Mouse (Mus musculus) thymus, postnatal 36 days (tissue): ENCODE measurements around the gene BC051019.

Experiments used
- DNase-seq, 2 experiments: peaks; one replicate each; pipeline ENCODE4 v3.0.0; 2022; ENCODE audit warnings: mixed read lengths in 2 of 2

The BC051019 gene

GRCm38 (mm10) chr7:109707023-109707785 lies 16.4 kb downstream of the BC051019 start:
- peak; percentile 34 to 45 for DNase-seq

DNA sequence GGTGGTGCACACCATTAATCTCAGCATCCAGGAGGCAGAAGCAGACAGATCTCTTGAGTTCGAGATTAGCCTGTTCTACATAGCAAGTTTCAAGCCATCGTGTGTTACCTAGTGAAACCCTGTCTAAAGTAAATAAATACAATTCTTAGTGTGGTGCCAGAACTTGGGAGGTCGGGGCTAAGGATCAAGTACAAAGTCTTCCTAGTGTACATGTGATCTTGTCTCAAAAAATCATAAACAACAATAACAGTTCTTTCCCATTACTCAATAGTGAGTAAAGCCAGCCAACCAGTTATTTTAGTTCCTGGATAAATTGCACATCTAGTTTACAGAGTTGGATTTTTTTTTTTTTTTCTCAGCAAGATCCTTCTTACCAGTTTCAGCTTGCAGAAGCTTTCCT lies 19.2 kb downstream of the BC051019 start:
- no peak for DNase-seq

- DNase-seq = no peak
Observed at GRCm38 (mm10) chr7:109704016-109704377, 19.7 kb downstream of the BC051019 start.

DNA sequence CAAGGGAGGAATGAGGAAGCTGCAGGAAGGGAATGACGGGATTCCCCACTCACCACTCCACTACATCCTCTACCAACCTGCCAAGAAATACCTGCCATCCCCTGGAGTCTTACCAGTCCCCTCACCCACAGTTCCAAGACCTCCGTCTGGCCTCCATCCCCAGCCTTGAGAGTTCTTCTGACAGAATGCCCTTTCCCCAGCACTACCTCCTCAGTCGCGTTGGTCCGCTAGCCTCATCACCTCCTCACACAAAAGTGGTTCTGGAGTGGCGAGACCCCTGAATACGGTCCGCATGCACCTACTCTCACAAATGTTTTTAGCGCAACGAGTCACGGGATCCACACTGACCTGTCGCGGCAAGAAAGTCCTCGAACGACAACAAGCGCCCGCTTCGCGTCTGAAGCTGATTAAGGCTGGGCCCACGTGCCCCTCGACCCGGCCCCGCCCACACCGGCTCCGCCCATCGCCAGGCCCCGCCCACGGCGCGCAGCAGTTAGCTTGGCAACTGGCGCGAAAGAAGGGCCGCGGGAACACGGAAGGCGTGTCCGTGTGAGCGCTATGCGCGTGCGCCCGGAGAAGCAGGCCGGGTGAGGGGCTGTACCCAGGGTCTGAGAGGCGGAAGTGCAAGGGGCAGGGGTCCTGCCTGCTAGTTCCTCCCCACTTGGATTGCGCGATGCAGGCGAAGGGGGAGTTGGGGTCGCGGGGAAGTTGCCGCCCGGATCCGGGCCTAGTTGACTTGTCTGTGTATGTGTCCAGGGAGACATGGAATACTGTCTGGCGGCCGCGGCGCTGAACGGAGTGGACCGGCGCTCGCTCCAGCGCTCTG lies 20.2 kb downstream of the BC051019 start, which contains the start of the genes St5 and Akip1:
Gene St5 (minus strand): TSS at position 416 of the 826 bp plus-strand sequence.
Gene Akip1 (plus strand): TSS at position 501 of the 826 bp plus-strand sequence.
- peak; percentile 97 for DNase-seq

GRCm38 (mm10) chr7:109702721-109703120 lies 20.9 kb downstream of the BC051019 start:
- DNase-seq = no peak

DNA sequence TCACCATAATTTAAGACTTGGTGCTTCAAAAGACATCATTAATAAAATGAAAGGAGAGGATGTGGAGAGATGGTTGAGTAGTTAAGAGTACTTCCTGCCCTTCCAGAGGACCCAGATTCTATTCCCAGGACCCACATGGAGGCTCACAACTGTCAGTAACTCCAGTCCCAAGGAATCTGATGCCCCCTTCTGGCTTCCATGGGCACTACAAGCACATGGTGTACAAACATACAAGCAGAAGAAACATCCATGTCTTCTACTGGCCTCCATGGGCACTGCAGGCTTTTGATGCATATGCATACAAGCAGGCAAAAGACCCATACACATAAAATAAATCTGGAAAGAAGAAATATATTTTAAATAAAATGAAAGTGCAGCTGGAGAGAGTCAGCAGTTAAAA lies 23.4 kb downstream of the BC051019 start:
- no peak for DNase-seq

- DNase-seq = no peak
Observed at GRCm38 (mm10) chr7:109695339-109695726, 28.3 kb downstream of the BC051019 start.

DNA sequence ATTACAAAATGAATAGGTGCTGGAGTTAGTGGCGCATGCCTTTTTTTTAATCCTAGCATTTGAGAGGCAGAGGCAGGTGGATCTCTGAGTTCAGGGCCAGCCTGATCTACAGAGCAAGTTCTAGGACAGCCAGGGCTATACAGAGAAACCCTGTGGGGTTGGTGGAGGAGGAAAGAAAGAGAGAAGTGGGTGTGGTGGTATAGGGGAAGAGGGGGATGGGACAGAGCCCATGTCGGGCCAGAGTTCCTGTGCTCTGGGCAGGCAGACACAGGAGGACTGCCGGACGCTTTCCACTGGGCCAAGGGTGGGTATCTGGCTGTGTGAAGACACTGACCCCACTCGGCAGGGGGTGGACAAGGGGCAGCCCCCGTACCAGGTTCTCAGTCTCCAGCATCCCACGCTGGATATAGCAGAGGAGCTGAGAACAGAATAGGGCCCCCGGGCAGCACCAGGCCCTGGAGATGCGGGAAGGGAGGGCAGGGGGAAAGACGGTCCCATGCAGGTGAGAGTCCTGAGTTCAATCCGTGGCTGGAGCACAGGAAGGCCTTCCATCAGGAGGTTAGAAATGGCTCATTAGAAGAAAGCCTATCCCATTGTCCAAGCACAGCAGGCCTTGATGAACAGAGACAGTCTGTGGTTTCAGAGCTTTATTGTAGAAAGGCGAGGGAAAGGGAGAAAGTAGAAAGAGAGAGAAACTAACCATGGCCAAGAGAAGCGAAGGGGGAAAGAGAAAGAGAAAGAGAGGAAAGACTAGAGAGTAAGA lies 28.9 kb downstream of the BC051019 start:
- DNase-seq = no peak

DNA sequence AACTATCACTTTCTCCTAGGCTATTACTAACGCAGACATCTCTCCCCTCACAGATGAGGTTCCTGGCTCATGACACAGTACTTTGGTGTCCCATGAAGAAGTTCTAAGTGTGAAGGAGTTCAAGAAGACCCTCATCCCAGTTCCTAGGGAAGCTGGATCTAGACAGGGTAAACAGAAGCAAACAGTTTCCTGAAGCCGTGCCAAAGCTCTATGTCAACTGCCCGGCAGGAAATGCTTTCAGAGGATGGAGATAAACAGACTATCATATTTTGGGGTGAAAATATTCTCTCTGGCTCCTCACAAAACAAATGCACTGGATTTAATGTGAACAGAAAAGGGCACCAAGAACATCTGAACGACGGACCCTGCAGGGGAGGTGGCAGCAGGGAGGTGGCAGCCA lies 32.7 kb downstream of the BC051019 start:
- no peak for DNase-seq

GRCm38 (mm10) chr7:109690101-109690500 lies 33.5 kb downstream of the BC051019 start:
- DNase-seq = no peak

- DNase-seq = no peak
Observed at GRCm38 (mm10) chr7:109686585-109687128, 37.0 kb downstream of the BC051019 start.

DNA sequence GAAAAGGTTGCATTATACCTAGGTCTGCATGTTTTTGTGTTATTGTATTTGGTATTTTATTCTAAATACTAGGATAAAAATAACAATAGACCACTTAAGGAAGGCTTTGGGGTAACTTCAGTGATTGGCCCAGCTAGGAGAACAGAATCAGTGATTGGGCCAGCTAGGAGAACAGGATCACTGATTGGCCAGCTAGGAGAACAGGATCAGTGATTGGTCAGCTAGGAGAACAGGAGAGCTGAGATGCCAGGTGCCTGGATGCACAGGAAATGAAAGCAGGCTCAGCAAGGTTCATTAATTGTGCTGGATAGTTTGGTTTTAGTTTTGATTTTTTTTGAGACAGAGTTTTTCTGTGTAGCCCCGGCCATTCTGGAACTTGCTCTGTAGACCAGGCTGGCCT lies 42.8 kb downstream of the BC051019 start:
- DNase-seq = no peak

- DNase-seq = no peak
Observed at GRCm38 (mm10) chr7:109680284-109680683, 43.4 kb downstream of the BC051019 start.

DNA sequence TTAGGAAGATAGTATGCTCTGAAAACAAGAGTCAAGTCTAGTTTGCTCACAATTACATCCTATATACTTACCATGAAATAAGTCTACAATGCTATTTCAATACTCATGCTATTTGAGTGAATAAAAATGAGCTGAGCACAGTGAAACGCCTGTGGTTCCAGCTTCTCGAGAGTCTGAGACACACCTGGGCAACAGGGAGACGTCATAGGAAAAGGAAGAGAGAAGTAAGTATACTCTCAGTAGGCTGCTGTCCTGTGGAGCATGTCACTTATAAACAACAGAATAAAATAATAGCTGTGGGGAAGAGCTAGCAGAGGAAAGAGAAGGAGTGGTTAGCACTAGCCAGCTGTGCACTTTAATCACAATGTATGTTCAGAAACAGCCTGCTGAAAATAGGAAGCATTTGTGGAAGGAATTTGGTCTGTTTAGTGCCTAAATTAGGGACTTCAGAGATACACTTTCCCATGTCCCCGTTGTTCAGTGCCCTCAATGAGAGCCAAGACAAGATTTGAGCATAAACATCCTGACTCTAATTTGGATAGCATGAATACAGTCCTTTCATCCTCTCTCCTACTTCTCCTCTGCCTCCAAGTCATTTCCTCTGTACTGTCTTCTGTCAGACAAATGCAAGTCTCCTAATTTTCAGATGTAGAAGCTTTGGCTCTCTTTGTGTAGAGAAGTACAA lies 48.6 kb downstream of the BC051019 start:
- DNase-seq = no peak

GRCm38 (mm10) chr7:109671581-109672471 lies 51.8 kb downstream of the BC051019 start:
- peak; percentile 4 to 24 for DNase-seq

GRCm38 (mm10) chr7:109669426-109670170 lies 54.1 kb downstream of the BC051019 start:
- DNase-seq = no peak

DNA sequence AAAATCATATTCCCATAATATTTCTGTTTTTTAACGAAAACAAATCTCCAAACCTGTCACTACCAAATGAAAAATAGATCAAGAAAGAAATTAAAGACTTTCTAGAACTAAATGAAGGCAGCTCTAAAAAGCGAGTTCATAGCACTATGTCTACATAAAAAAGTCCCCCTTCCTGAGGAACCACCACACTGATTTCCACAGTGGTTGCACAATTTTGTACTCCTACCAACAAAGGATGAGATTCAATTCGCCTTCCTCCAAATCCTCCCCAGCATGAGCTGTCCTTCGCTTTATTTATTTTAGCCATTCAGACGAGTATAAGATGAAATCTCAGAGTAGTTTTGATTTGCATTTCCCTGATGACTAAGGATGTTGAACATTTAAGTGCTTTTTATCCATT lies 57.0 kb downstream of the BC051019 start:
- no peak for DNase-seq

DNA sequence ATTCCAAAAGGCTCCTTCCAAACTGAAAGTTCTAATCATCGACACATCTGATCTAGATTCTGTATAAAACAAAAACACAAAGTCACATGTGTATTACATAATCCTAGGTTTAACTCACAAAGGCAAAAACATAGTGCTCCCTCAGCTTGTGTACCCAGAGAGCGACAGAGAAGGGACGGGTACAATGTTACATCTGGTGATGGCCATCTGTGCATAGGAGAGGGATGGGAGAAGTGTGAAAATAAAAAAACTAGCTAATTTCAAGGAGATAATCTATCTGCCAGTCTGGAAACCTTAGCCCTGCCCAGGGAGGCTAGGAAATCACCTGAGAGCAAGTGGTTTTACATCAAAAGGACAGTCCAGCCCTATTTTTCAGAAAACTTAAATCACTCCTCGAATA lies 61.0 kb downstream of the BC051019 start:
- DNase-seq = no peak
